Mouse (Mus musculus) E14TG2a.4 (cell line): ENCODE data around the gene Rbm5.

Experiments used
- H3K27me3 ChIP-seq: 2 replicates; pipeline ENCODE4 v1.6.1; 2014; ENCODE audit warnings: low read length, control low read depth; ENCODE audit not compliant: insufficient read depth
- H3K36me3 ChIP-seq: 2 replicates; pipeline ENCODE4 v1.6.1; 2014; ENCODE audit warnings: low read length, control low read depth; ENCODE audit not compliant: insufficient read depth
- H3K4me1 ChIP-seq: replicated peaks from 2 replicates; pipeline ENCODE4 v1.6.1; 2014; ENCODE audit warnings: low read depth, low read length, control low read depth
- H3K4me3 ChIP-seq: replicated peaks from 2 replicates; pipeline ENCODE4 v1.5.1; 2014; ENCODE audit warnings: mild to moderate bottlenecking, low read length
- H3K9me3 ChIP-seq: 2 replicates; pipeline ENCODE4 v1.6.1; 2014; ENCODE audit warnings: low read length, control low read depth
- CTCF ChIP-seq: conservative IDR thresholded peaks from 2 replicates; pipeline ENCODE4 v1.5.1; 2014; ENCODE audit warnings: low read length
- NANOG ChIP-seq: IDR thresholded peaks from 2 replicates; pipeline ENCODE4 v1.6.1; 2014; ENCODE audit warnings: borderline replicate concordance, low read length, mixed read lengths
- POU5F1 ChIP-seq: IDR thresholded peaks from 2 replicates; pipeline ENCODE4 v1.6.1; 2014; ENCODE audit warnings: low read length, borderline replicate concordance

Rbm5 gene

GRCm38 (mm10) chr9:107723794-107724531, 46.8 kb downstream of the Rbm5 start:
- peaks cover 76% of the 10 kb centered on the region for H3K4me1 ChIP-seq
- no peaks in the 10 kb centered on the region for H3K9me3 ChIP-seq
- H3K36me3 ChIP-seq: no peaks in the 10 kb centered on the region
- peak overlapping the region; percentile 50 for H3K4me3 ChIP-seq
- TF ChIP-seq NANOG (no peak), POU5F1 (no peak), CTCF (no peak)
- H3K27me3 ChIP-seq: peaks cover 41% of the 10 kb centered on the region

DNA sequence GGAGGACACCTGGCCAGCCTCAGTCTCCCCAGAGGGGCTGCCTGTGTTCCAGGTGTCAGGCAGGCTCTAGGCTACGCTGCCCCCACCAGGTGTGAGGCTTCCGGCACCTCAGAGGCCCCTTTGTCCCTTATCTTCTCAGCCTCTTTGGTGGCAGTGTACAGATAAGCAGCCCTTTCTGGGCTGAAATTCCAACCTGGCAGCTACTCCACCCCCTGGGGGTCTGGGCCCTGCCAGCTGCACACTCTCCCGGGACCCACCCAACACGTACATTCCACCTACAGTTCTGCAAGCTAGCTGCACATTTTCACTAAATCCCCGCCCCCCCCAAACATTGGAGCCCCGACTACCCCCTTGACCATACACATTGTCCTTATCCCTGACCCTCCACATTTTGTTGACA, 47.5 kb downstream of the Rbm5 start:
- Histone ChIP-seq H3K4me3 (peak overlapping the region; percentile 50; the same call in 1 of the 2 replicates), H3K4me1 (peaks cover 76% of the 10 kb centered on the region), H3K36me3 (no peaks in the 10 kb centered on the region), H3K27me3 (peaks cover 48% of the 10 kb centered on the region), H3K9me3 (no peaks in the 10 kb centered on the region)
- TF ChIP-seq NANOG (no peak), CTCF (no peak), POU5F1 (no peak)

- no peak for TF ChIP-seq NANOG
- no peak for TF ChIP-seq POU5F1
- TF ChIP-seq CTCF: no peak
- no peaks in the 10 kb centered on the region for H3K9me3 ChIP-seq
Observed at GRCm38 (mm10) chr9:107718781-107719540, 51.8 kb downstream of the Rbm5 start.

GRCm38 (mm10) chr9:107716951-107717350, 53.8 kb downstream of the Rbm5 start:
- no peaks in the 10 kb centered on the region for H3K9me3 ChIP-seq
- H3K27me3 ChIP-seq: peaks cover 80% of the 10 kb centered on the region
- peak overlapping the region; percentile 50 for H3K4me3 ChIP-seq
- no peaks in the 10 kb centered on the region for H3K36me3 ChIP-seq
- peaks cover 60% of the 10 kb centered on the region for H3K4me1 ChIP-seq
- no peak for TF ChIP-seq POU5F1
- TF ChIP-seq CTCF: no peak
- TF ChIP-seq NANOG: no peak

More at GRCm38 (mm10) chr9:107718781-107719540, 51.8 kb downstream of the Rbm5 start:
- Histone ChIP-seq H3K36me3 (no peaks in the 10 kb centered on the region), H3K27me3 (peaks cover 79% of the 10 kb centered on the region), H3K4me1 (peaks cover 70% of the 10 kb centered on the region), H3K4me3 (no peak overlapping the region)

GRCm38 (mm10) chr9:107715632-107716031, 55.2 kb downstream of the Rbm5 start:
- no peak overlapping the region for H3K4me3 ChIP-seq
- no peaks in the 10 kb centered on the region for H3K36me3 ChIP-seq
- peaks cover 83% of the 10 kb centered on the region for H3K27me3 ChIP-seq
- H3K9me3 ChIP-seq: no peaks in the 10 kb centered on the region
- H3K4me1 ChIP-seq: peaks cover 54% of the 10 kb centered on the region
- no peak for TF ChIP-seq CTCF
- TF ChIP-seq NANOG: no peak
- TF ChIP-seq POU5F1: no peak

DNA sequence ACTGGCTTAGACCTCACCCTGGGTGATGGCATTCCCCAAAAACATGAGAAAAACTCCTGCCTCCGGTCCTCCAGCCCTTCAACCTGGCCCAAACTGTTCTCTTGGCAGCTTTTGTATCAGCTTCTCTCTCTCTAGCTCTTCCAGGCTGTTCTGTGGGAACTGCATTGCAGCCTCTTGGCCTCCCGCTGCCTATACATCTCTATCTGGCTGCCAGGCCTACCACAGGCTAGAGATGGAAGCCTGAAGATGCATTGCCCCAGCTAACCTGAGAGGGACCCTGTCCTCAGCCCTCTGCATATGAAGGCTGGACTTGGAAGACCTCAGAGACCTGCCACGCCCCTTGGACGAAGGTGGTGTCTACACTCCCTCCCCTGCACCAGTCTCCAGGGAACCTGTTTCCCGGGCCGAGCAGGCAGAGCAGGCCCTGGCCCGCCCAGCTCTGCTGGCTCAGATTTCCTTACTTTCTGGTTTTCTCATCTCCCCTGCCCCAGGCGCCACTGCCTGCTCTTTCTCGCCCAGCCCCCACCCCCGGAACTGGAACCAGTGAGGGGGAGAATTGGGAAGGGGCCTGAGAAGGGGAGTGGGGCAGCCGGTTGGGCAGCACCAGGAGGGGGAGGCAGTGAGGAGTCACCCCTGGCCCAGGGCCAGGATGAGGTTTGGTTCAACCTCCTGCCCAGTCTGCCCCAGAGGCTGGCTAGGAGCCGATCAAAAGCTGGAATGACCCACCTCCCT, 56.4 kb downstream of the Rbm5 start:
- TF ChIP-seq CTCF (no peak), POU5F1 (no peak), NANOG (no peak)
- H3K9me3 ChIP-seq: no peaks in the 10 kb centered on the region
- peaks cover 57% of the 10 kb centered on the region for H3K4me1 ChIP-seq
- peak overlapping the region; percentile 59 for H3K4me3 ChIP-seq
- H3K27me3 ChIP-seq: peaks cover 83% of the 10 kb centered on the region
- H3K36me3 ChIP-seq: no peaks in the 10 kb centered on the region

- Histone ChIP-seq H3K27me3 (peaks cover 87% of the 10 kb centered on the region), H3K36me3 (0 out of 2 replicates have a peak, but pooled peaks cover 2% of the 10 kb centered on the region), H3K9me3 (no peaks in the 10 kb centered on the region), H3K4me1 (peaks cover 75% of the 10 kb centered on the region), H3K4me3 (peak within 1 kb of the TSS; percentile 89)
- TF ChIP-seq POU5F1 (no peak), NANOG (no peak), CTCF (no peak)
Observed at GRCm38 (mm10) chr9:107709697-107710483, 60.9 kb downstream of the Rbm5 start, which contains the start of gene Sema3f. Gene Sema3f (minus strand): TSS chr9:107710475.
